Mouse (Mus musculus) adrenal gland, postnatal 14 days (tissue): ENCODE measurements around the gene Sctr. TPM values are rescaled to one million over a fixed set of nuclear protein-coding genes. Genes with fewer than 3 reads are reported as not detected.

Experiments
- DNase-seq: peaks from one replicate; pipeline ENCODE4 v3.0.0; 2021; ENCODE audit warnings: mixed read lengths
- total RNA-seq: library from RNA; stranded (reverse); gene quantifications from 2 replicates; pipeline ENCODE4 v1.2.3, GENCODE M21; 2021

Sctr gene
- total RNA-seq, 1 experiment from 2014 or later = 11.2 TPM

DNA sequence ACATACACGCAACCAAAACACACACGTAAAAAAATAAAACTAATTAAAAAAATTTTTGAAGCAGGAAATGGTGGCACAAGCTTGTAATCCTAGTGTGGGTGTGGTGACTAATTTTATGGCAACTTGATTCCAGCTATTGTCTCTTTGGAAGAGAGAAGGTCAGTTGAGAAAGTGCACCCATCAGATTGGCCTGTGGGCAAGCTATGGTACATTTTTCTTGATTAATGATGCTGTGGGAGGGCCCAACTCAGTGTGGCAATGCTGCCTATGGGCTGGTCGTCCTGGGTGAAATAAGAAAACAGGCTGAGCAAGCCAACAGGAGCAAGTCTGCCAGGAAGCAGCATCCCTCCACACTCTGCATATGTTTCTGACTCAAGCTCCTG is 94.5 kb downstream of the Sctr start:
- no peak for DNase-seq

DNA sequence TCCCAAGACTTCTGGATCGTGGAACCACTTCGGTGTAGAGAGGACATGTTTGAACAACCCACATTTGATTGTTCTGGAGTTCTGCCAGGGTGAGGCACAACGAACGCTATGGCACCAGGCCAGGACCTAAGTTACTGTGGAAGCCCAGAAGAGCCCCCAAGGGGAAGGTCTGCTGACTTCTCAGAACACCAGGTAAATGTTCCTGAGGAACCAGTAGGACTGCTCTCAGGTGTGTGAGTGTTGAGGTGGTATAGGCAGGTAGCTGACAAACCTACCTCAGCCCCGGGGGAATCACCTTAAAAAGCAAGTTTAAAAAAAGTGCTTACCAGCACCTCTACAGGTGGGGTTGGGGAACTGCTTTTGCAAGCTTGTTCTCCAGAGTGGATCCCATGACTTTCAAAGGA is 98.9 kb downstream of the Sctr start:
- peak; percentile 37 for DNase-seq

DNA sequence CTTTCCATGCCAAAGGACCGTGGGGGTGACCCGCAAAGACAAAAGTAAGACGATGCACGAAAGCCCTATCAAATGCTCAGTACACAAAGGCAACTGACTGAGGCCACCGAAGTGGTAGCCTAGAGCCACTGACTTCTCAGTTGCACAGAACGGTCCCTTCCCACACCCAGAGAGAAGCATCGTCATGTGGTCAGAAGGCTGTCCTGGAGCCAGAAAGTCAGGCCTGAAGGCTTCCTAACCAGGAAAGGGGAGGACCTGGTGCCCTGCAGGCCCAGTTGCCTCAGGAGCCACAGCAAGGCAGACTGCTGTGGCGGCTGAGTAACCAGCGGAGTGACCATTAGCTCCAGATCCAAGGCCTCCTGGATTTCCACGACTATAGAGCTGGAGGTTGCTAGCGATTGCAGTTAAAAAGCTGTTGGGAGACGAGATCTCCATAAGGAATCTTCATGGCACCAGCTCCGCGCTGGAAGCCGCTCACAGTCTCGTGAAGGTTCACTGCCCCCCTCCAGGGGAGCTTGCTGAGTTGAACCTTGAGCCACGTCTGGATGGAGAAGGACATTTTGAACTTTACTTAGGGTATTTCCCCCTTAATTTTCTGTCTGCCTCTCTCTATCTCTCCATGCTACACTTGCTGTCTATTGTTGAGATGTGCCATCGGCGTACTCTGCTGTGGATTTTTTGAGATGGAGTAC is 103.2 kb downstream of the Sctr start:
- no peak for DNase-seq

DNA sequence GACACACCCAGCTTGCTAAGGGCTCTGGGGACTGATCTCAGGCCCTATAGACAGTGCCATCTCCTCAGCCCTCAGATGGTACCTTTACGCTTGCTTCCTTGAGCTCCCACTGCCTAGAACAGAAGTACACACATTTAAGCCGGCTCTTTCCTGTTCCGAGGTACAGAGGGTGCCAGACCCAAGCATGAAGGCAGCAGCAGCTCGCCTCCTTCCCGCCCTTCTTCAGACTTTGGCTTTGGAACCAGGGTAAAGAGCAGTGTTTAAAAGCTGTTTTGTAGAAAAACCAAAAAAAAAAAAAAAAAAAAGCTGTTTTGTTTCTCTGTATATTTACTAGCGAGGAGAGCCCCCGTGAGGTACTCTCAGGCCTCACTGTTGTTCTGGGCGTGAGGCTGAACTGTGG is 105.1 kb downstream of the Sctr start:
- DNase-seq = no peak

DNA sequence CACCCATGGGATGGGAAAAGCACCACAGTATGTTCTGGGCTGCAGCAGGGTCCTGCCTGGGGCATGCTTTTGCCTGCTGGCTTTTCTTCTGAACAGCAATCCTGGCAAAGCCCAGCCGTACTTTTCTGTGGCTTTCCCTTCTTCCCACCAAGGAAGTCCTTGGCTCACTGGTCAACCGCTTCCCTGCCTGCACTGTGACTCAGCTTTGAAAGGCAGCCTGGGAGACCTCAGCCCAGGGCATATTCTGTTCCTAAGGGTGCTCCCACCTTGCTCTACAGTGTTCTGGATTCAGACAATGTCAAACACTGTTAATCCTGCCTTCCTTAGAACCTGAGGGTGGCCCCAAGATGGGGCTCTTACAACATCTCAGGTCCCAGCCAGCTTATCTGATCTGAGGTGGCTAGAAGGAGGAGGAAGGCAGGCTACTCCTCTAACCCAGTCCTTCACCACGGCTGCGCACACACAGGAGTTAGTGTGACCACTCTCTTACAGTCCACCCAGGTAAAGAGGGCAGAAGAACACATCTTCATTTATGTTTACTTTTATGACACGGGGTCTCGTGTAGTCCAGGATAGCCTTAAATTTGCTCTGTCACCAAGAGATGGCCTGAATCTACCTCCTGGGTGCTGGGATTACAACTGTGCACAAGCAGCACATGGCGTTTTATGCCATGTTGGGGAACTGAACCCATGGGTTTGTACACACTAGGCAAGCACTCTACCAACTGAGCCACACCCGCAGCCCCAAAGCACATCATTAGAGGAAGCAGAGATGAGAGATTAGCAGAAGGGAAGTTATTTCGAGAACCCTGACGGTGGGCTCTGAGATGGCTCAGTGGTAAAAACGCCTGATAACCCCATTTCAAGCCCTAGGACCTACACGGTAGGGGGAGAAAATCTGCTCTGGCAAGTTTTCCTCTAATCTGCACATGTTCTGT is 105.8 kb downstream of the Sctr start:
- peak; percentile 18 for DNase-seq

Other genes with a start within 250 kb of the Sctr start
- 46.1 and 49.8 TPM in 2 replicates for gene Ptpn4, start 169.3 kb upstream of the Sctr start, total RNA-seq
- gene Tmem177, start 93.7 kb upstream of the Sctr start, total RNA-seq = 8.4 and 10.1 TPM in 2 replicates
- gene Cfap221, start 9.7 kb upstream of the Sctr start, total RNA-seq = 0.30 TPM in 1 of 2 replicates, not detected in the other
- gene Tmem37, start 67.2 kb downstream of the Sctr start, total RNA-seq = 19.8 and 26.9 TPM in 2 replicates
- 891 and 1,093 TPM in 2 replicates for gene Dbi, start 114.2 kb downstream of the Sctr start, total RNA-seq
- 8.8 and 10.7 TPM in 2 replicates for gene 3110009E18Rik, start 114.3 kb downstream of the Sctr start, total RNA-seq